Mouse (Mus musculus) MEL (cell line): Measurements from ENCODE around the gene Naa40. TPM values are rescaled to one million over a fixed set of nuclear protein-coding genes. Genes with fewer than 3 reads are reported as not detected.

Experiments used
- DNase-seq: peaks from one replicate; pipeline ENCODE4 v3.0.0; 2011; ENCODE audit warnings: low read depth, low spot score
- H3K27ac ChIP-seq: 2 replicates; pipeline ENCODE4 v1.5.1; 2012; ENCODE audit warnings: low read depth, mild to moderate bottlenecking, control low read depth, low read length, moderate library complexity; ENCODE audit not compliant: control insufficient read depth
- H3K27me3 ChIP-seq, 2 experiments: fragments of 150-350 bp in 1 of 2; sonication (generic) in 1 of 2; 2 replicates each; pipeline ENCODE4 v1.6.1; 2012; ENCODE audit warnings: low read length in 2 of 2, mild to moderate bottlenecking in 2 of 2, improper control_type of control experiment in 1 of 2, moderate library complexity in 1 of 2; ENCODE audit not compliant: insufficient read depth in 2 of 2, control insufficient read depth in 1 of 2
- H3K36me3 ChIP-seq, 2 experiments: 2 replicates each; pipeline ENCODE4 v1.6.1; 2012 to 2014; ENCODE audit warnings: low read length in 2 of 2, improper control_type of control experiment in 1 of 2, inconsistent platforms in 1 of 2, mild to moderate bottlenecking in 1 of 2; ENCODE audit not compliant: insufficient read depth in 2 of 2, control insufficient read depth in 1 of 2
- H3K4me1 ChIP-seq, 2 experiments: fragments of 150-350 bp in 1 of 2; sonication (generic) in 1 of 2; 2 replicates each; pipeline ENCODE4 v1.6.1; 2012; ENCODE audit warnings: low read length in 2 of 2, improper control_type of control experiment in 1 of 2, mild to moderate bottlenecking in 1 of 2; ENCODE audit not compliant: insufficient read depth in 2 of 2, control insufficient read depth in 1 of 2
- H3K4me3 ChIP-seq, 2 experiments: fragments of 150-350 bp in 1 of 2; sonication (generic) in 1 of 2; 2 replicates each; pipeline ENCODE4 v1.5.1; 2012; ENCODE audit warnings: low read depth in 2 of 2, low read length in 2 of 2, mild to moderate bottlenecking in 2 of 2, moderate library complexity in 2 of 2, control low read depth in 1 of 2, improper control_type of control experiment in 1 of 2; ENCODE audit not compliant: control insufficient read depth in 1 of 2, insufficient read depth in 1 of 2
- H3K79me2 ChIP-seq: 2 replicates; pipeline ENCODE4 v1.6.1; 2012; ENCODE audit warnings: mild to moderate bottlenecking, low read length, moderate library complexity; ENCODE audit not compliant: control insufficient read depth, poor library complexity, insufficient read depth
- H3K9ac ChIP-seq: 2 replicates; pipeline ENCODE4 v1.6.1; 2012; ENCODE audit warnings: low read depth, mild to moderate bottlenecking, control low read depth, low read length, moderate library complexity; ENCODE audit not compliant: control insufficient read depth, poor library complexity, severe bottlenecking
- H3K9me3 ChIP-seq: fragments of 150-350 bp; sonication (generic); replicated peaks from 2 replicates; pipeline ENCODE4 v1.6.1; 2012; ENCODE audit warnings: mild to moderate bottlenecking, low read length, improper control_type of control experiment, moderate library complexity; ENCODE audit not compliant: insufficient read depth
- CHD2 ChIP-seq: IDR thresholded peaks from 2 replicates; pipeline ENCODE4 v1.6.1; 2011; ENCODE audit warnings: low read length, improper control_type of control experiment
- CTCF ChIP-seq, 3 experiments: IDR thresholded peaks in 2 of 3; conservative IDR thresholded peaks in 1 of 3; 2 replicates each; pipeline ENCODE4 v1.5.1; 2011 to 2012; ENCODE audit warnings: low read length in 3 of 3, low read depth in 2 of 3, mild to moderate bottlenecking in 2 of 3, improper control_type of control experiment in 1 of 3, inconsistent platforms in 1 of 3, mixed read lengths in 1 of 3, moderate library complexity in 1 of 3; ENCODE audit not compliant: control insufficient read depth in 1 of 3, insufficient read depth in 1 of 3, poor library complexity in 1 of 3, severe bottlenecking in 1 of 3
- E2F4 ChIP-seq: IDR thresholded peaks from 2 replicates; pipeline ENCODE4 v1.6.1; 2011; ENCODE audit warnings: low read depth, low read length, improper control_type of control experiment, borderline replicate concordance
- ELF1 ChIP-seq: IDR thresholded peaks from 2 replicates; pipeline ENCODE4 v1.6.1; 2014; ENCODE audit warnings: low read depth, mild to moderate bottlenecking, inconsistent platforms, low read length, improper control_type of control experiment, moderate library complexity
- EP300 ChIP-seq, 2 experiments: IDR thresholded peaks; 2 replicates each; pipeline ENCODE4 v1.6.1; 2011; ENCODE audit warnings: improper control_type of control experiment in 2 of 2, low read length in 2 of 2, low read depth in 1 of 2, mild to moderate bottlenecking in 1 of 2
- ETS1 ChIP-seq: IDR thresholded peaks from 2 replicates; pipeline ENCODE4 v1.6.1; 2012; ENCODE audit warnings: low read depth, mild to moderate bottlenecking, inconsistent platforms, low read length, improper control_type of control experiment, moderate library complexity
- GABPA ChIP-seq: IDR thresholded peaks from 2 replicates; pipeline ENCODE4 v1.6.1; 2012; ENCODE audit warnings: low read depth, mild to moderate bottlenecking, inconsistent platforms, low read length, improper control_type of control experiment, moderate library complexity
- GATA1 ChIP-seq: IDR thresholded peaks from 2 replicates; pipeline ENCODE4 v1.6.1; 2011; ENCODE audit warnings: low read depth, low read length, improper control_type of control experiment
- HCFC1 ChIP-seq: IDR thresholded peaks from 2 replicates; pipeline ENCODE4 v1.6.1; 2012; ENCODE audit warnings: low read depth, mild to moderate bottlenecking, inconsistent platforms, low read length, improper control_type of control experiment, moderate library complexity
- JUND ChIP-seq: IDR thresholded peaks from 2 replicates; pipeline ENCODE4 v1.6.1; 2011; ENCODE audit warnings: low read depth, mild to moderate bottlenecking, improper control_type of control experiment, low read length
- KAT2A ChIP-seq: conservative IDR thresholded peaks from 2 replicates; pipeline ENCODE4 v1.6.1; 2012; ENCODE audit warnings: low read depth, low read length, improper control_type of control experiment, inconsistent platforms
- MAFK ChIP-seq: IDR thresholded peaks from 2 replicates; pipeline ENCODE4 v1.6.1; 2011; ENCODE audit warnings: low read depth, mild to moderate bottlenecking, low read length, improper control_type of control experiment, borderline replicate concordance
- MAZ ChIP-seq: IDR thresholded peaks from 2 replicates; pipeline ENCODE4 v1.6.1; 2012; ENCODE audit warnings: low read depth, mild to moderate bottlenecking, inconsistent platforms, low read length, improper control_type of control experiment
- MEF2A ChIP-seq: IDR thresholded peaks from 2 replicates; pipeline ENCODE4 v1.6.1; 2014; ENCODE audit warnings: low read depth, mild to moderate bottlenecking, inconsistent platforms, low read length, improper control_type of control experiment; ENCODE audit not compliant: poor library complexity, insufficient replicate concordance, severe bottlenecking; ENCODE audit errors: extremely low read depth
- MXI1 ChIP-seq: IDR thresholded peaks from 2 replicates; pipeline ENCODE4 v1.6.1; 2011; ENCODE audit warnings: mild to moderate bottlenecking, low read depth, low read length, improper control_type of control experiment
- MYB ChIP-seq: IDR thresholded peaks from 2 replicates; pipeline ENCODE4 v1.6.1; 2011; ENCODE audit warnings: mild to moderate bottlenecking, low read depth, low read length, improper control_type of control experiment
- MYC ChIP-seq: IDR thresholded peaks from 2 replicates; pipeline ENCODE4 v1.6.1; 2011; ENCODE audit warnings: low read depth, mild to moderate bottlenecking, low read length, improper control_type of control experiment, moderate library complexity
- POLR2A ChIP-seq, 2 experiments: IDR thresholded peaks; 2 replicates each; pipeline ENCODE4 v1.6.1; 2011 to 2012; ENCODE audit warnings: low read length in 2 of 2, mild to moderate bottlenecking in 2 of 2, control low read depth in 1 of 2, improper control_type of control experiment in 1 of 2, low read depth in 1 of 2, moderate library complexity in 1 of 2; ENCODE audit not compliant: control insufficient read depth in 1 of 2, insufficient read depth in 1 of 2, poor library complexity in 1 of 2
- POLR2AphosphoS2 ChIP-seq: IDR thresholded peaks from 2 replicates; pipeline ENCODE4 v1.6.1; 2011; ENCODE audit warnings: low read length, improper control_type of control experiment
- POLR2AphosphoS5 ChIP-seq: IDR thresholded peaks from 2 replicates; pipeline ENCODE4 v1.6.1; 2012; ENCODE audit warnings: low read depth, borderline replicate concordance, mild to moderate bottlenecking, inconsistent platforms, low read length, moderate library complexity, mixed read lengths
- SIN3A ChIP-seq: IDR thresholded peaks from 2 replicates; pipeline ENCODE4 v1.6.1; 2012; ENCODE audit warnings: low read length, improper control_type of control experiment, inconsistent platforms
- SMC3 ChIP-seq: IDR thresholded peaks from 2 replicates; pipeline ENCODE4 v1.6.1; 2011; ENCODE audit warnings: low read depth, low read length, improper control_type of control experiment
- TAL1 ChIP-seq: IDR thresholded peaks from 2 replicates; pipeline ENCODE4 v1.6.1; 2012; ENCODE audit warnings: mild to moderate bottlenecking, inconsistent platforms, low read length, moderate library complexity, mixed read lengths
- TBP ChIP-seq: IDR thresholded peaks from 2 replicates; pipeline ENCODE4 v1.8.0; 2011; ENCODE audit warnings: low read depth, low read length, improper control_type of control experiment
- TCF12 ChIP-seq: IDR thresholded peaks from 2 replicates; pipeline ENCODE4 v1.6.1; 2014; ENCODE audit warnings: low read depth, mild to moderate bottlenecking, inconsistent platforms, low read length, improper control_type of control experiment, moderate library complexity
- USF1 ChIP-seq: IDR thresholded peaks from 2 replicates; pipeline ENCODE4 v1.6.1; 2014; ENCODE audit warnings: low read depth, mild to moderate bottlenecking, inconsistent platforms, low read length, improper control_type of control experiment, moderate library complexity
- USF2 ChIP-seq, 2 experiments: IDR thresholded peaks; 2 replicates each; pipeline ENCODE4 v1.6.1; 2011 to 2012; ENCODE audit warnings: improper control_type of control experiment in 2 of 2, low read length in 2 of 2, borderline replicate concordance in 1 of 2, inconsistent platforms in 1 of 2, low read depth in 1 of 2, mild to moderate bottlenecking in 1 of 2; ENCODE audit not compliant: insufficient read depth in 1 of 2
- ZC3H11A ChIP-seq: IDR thresholded peaks from 2 replicates; pipeline ENCODE4 v1.6.1; 2012; ENCODE audit warnings: low read depth, mild to moderate bottlenecking, inconsistent platforms, low read length, improper control_type of control experiment
- ZNF384 ChIP-seq: IDR thresholded peaks from 2 replicates; pipeline ENCODE4 v1.6.1; 2012; ENCODE audit warnings: low read depth, mild to moderate bottlenecking, inconsistent platforms, low read length, improper control_type of control experiment
- polyA plus RNA-seq, 2 experiments: library from polyadenylated mRNA; stranded (reverse) in 1 of 2; unstranded in 1 of 2; fragments of >175 nt in 1 of 2; fragments of >200 nt in 1 of 2; gene quantifications; 2 replicates each; pipeline versions ENCODE4 v1.2.1 to v1.2.4; 2012; ENCODE audit warnings: low replicate concordance in 2 of 2, low read depth in 1 of 2; ENCODE audit not compliant: insufficient read length in 2 of 2, insufficient read depth in 1 of 2, missing spikeins in 1 of 2
- total RNA-seq: library from RNA; depleted of rRNA; stranded (reverse); fragments of 300-350 nt; gene quantifications from 2 replicates; pipeline ENCODE4 v1.2.3, GENCODE M21; 2012

Gene Naa40
- total and polyA plus RNA-seq, 3 experiments, result 46.8 to 75.7 TPM; not detected in 1

- H3K4me1 ChIP-seq, result no peaks in the 10 kb centered on the region
- no peaks in the 10 kb centered on the region for H3K9me3 ChIP-seq
- no peak overlapping the region for H3K4me3 ChIP-seq
- H3K36me3 ChIP-seq, result no peaks in the 10 kb centered on the region
- H3K27me3 ChIP-seq, result no peaks in the 10 kb centered on the region
- TF ChIP-seq MYB, result no peak
- TF ChIP-seq GABPA, result no peak
- TF ChIP-seq MAZ, result no peak
- no peak for TF ChIP-seq E2F4
- no peak for TF ChIP-seq USF1
- no peak for TF ChIP-seq POLR2AphosphoS2
- TF ChIP-seq ETS1, result no peak
- no peak for TF ChIP-seq USF2 (IDR thresholded peaks at IDR 0.05; ENCODE audit: borderline replicate concordance in 1 of 2, insufficient read depth in 1 of 2, low read depth in 1 of 2, low read length in 2 of 2)
- TF ChIP-seq ZC3H11A, result no peak
- TF ChIP-seq ELF1, result no peak
- TF ChIP-seq EP300 (IDR thresholded peaks at IDR 0.05; ENCODE audit: low read depth in 1 of 2, low read length in 2 of 2), result no peak
- TF ChIP-seq MYC, result no peak
- no peak for TF ChIP-seq ZNF384
- no peak for TF ChIP-seq TAL1
- no peak for TF ChIP-seq SIN3A
- no peak for TF ChIP-seq POLR2AphosphoS5
- TF ChIP-seq, all 39 proteins: peak for 0
- Histone ChIP-seq H3K27ac (no peak overlapping the region), H3K9ac (no peak overlapping the region), H3K79me2 (no peaks in the 10 kb centered on the region)
- no peak for DNase-seq
Measured at GRCm38 (mm10) chr19:7185059-7185458, 55.9 kb downstream of the Naa40 start.

DNA sequence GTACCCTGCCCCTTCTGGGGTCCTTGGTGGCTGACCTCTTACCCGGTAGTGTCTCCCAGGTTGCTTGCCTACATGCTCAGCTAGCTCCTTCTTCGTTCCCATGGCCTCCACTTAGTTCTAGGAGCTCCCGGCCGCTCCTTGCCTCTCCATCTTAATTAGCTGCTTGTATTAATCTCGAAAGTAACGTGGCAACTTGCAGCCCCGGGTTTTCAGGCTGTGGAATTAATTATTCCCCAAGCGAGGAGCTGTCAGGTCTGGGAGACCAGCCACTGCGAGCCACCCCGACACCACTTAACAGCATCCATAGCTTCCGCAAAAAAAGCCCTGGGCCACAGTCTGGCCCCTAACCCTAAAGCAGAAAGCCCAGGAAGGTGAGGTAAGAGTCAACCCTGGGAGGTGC lies 57.6 kb downstream of the Naa40 start:
- TF ChIP-seq JUND, result no peak
- TF ChIP-seq POLR2AphosphoS5, result no peak
- TF ChIP-seq MAFK, result no peak
- no peak for TF ChIP-seq GATA1
- TF ChIP-seq POLR2AphosphoS2, result no peak
- no peak for TF ChIP-seq TBP
- TF ChIP-seq MEF2A, result no peak
- no peak for TF ChIP-seq POLR2A (IDR thresholded peaks at IDR 0.05; ENCODE audit: control insufficient read depth in 1 of 2, insufficient read depth in 1 of 2, low read depth in 1 of 2, low read length in 2 of 2, poor library complexity in 1 of 2)
- no peak for TF ChIP-seq CHD2
- TF ChIP-seq MXI1, result no peak
- TF ChIP-seq CTCF (IDR thresholded peaks at IDR 0.05 in 2 of 3, conservative IDR thresholded peaks at IDR 0.05 in 1 of 3; ENCODE audit: control insufficient read depth in 1 of 3, insufficient read depth in 1 of 3, low read depth in 2 of 3, low read length in 3 of 3, poor library complexity in 1 of 3, severe bottlenecking in 1 of 3), result no peak
- no peak for TF ChIP-seq SMC3
- no peak for TF ChIP-seq ETS1
- TF ChIP-seq USF1, result no peak
- no peak for TF ChIP-seq TCF12
- TF ChIP-seq KAT2A, result no peak
- no peak for TF ChIP-seq HCFC1
- TF ChIP-seq MYC, result no peak
- TF ChIP-seq ZC3H11A, result no peak
- H3K36me3 ChIP-seq, result no peaks in the 10 kb centered on the region
- no peaks in the 10 kb centered on the region for H3K27me3 ChIP-seq
- H3K9ac ChIP-seq, result no peak overlapping the region
- no peaks in the 10 kb centered on the region for H3K9me3 ChIP-seq
- no peak for DNase-seq
- no peak overlapping the region for H3K27ac ChIP-seq
- no peaks in the 10 kb centered on the region for H3K79me2 ChIP-seq
- no peak overlapping the region for H3K4me3 ChIP-seq
- H3K4me1 ChIP-seq, result no peaks in the 10 kb centered on the region
